Mouse (Mus musculus): Measurements from ENCODE around the gene Grn. TPM values are rescaled to one million over a fixed set of nuclear protein-coding genes. Genes with fewer than 3 reads are reported as not detected.

Grn gene
- polyA plus RNA-seq, 1 experiment from 2014 or later, result 109 TPM

DNA sequence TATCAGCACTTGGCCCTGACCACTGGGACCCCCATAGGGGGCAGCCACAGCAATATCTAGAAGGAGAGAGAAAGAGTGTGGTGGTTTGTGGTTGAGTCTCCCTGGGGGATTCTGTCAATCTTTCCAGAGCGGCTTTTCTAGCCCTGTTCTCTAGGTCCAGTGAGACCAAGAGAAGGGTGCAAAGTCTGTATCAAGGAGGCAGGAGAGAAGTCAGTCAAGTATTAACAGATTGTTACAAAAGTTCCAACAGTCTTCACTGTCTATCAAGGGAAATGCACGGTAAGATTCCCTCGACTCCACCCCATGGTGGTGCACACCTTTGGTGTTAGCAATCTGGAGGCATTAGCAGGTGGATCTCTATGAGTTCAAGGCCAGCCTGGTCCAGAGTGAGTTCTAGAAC is 31.6 kb downstream of the Grn start:
- peaks cover 16% of the 10 kb centered on the region for H3K4me1 ChIP-seq
- no peaks in the 10 kb centered on the region for H3K36me3 ChIP-seq
- WGBS, result 75% methylated on average over 3 of the region's 3 CpGs
- H3K27ac ChIP-seq, result no peak overlapping the region
- no peaks in the 10 kb centered on the region for H3K9me3 ChIP-seq
- H3K4me3 ChIP-seq, result no peak overlapping the region
- peaks cover 63% of the 10 kb centered on the region for H3K27me3 ChIP-seq (ENCODE audit: insufficient read depth, poor library complexity, severe bottlenecking)
- no peak for DNase-seq (ENCODE audit: low spot score)

DNA sequence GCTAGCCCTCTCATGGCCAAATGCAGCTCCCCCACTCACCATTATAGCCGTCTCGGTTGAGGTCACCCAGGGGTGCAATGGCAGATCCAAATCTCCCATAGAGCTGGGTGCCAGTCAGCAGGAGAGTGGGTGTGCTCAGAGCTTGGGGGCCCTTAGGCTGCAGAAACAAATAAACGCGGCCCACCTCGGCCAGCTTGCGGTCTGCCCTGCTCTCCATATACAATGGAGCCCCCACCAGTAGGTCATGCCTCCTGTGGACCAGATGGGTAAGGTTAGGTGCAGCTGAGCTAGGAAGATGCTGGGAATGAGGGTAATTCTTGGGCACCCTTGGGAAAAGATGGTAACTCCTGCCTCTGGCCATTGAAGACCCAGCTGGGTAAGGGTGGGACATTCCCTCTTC is 34.8 kb downstream of the Grn start:
- Histone ChIP-seq H3K27me3 (ENCODE audit: insufficient read depth, poor library complexity, severe bottlenecking) (peaks cover 42% of the 10 kb centered on the region), H3K9me3 (no peaks in the 10 kb centered on the region), H3K36me3 (no peaks in the 10 kb centered on the region), H3K4me3 (no peak overlapping the region), H3K4me1 (peaks cover 35% of the 10 kb centered on the region), H3K27ac (no peak overlapping the region)
- 88% methylated on average over 6 of the region's 6 CpGs for WGBS
- no peak for DNase-seq (ENCODE audit: low spot score)

DNA sequence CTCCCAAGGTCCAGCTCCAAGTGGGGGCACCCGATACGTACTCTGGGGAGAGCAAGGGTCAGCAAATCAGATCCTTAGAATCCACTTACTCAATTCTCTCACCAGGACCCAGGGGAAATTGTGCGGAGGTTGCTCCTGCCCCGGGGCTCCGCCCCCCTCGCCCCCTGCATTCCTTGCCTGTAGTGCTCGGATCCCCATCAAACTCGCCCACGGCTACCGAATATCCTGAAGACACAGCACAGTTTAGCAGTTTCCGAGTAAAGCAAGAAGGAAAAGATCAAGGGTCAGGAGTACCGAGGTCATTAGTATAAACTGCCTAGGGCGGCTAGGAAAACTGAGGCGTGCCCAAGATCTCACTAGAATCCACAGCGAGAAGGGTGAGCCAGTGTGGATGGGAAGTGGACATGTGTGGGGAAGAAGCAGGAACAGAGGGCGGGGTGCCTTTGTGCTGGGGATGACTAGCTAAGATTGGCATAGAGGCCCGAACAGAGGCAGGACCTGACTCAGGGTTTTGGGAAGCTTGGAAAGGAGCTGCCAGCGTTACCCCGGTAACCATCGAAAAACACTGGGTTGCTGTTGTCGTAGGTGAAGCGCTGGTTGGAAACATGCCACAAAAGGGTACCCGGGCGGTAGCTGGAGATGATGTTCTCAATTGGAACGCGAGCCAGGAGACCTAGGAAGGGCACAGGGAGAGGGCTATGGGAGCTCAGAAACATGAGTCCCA is 35.8 kb downstream of the Grn start:
- peak; percentile 80 for DNase-seq (ENCODE audit: low spot score)
- Histone ChIP-seq H3K9me3 (no peaks in the 10 kb centered on the region), H3K27me3 (ENCODE audit: insufficient read depth, poor library complexity, severe bottlenecking) (peaks cover 36% of the 10 kb centered on the region), H3K27ac (no peak overlapping the region), H3K4me1 (peaks cover 40% of the 10 kb centered on the region), H3K4me3 (peak overlapping the region; percentile 29), H3K36me3 (no peaks in the 10 kb centered on the region)
- 22% methylated on average over 26 of the region's 26 CpGs for WGBS

GRCm38 (mm10) chr11:102467041-102467631 is 37.0 kb downstream of the Grn start:
- H3K36me3 ChIP-seq, result no peaks in the 10 kb centered on the region
- H3K9me3 ChIP-seq, result no peaks in the 10 kb centered on the region
- H3K27ac ChIP-seq, result peak overlapping the region; percentile 84
- peaks cover 32% of the 10 kb centered on the region for H3K27me3 ChIP-seq (ENCODE audit: insufficient read depth, poor library complexity, severe bottlenecking)
- DNase-seq (ENCODE audit: low spot score), result peak; percentile 97
- whole genome bisulfite sequencing, result under 1% methylated on average over 37 of the region's 37 CpGs
- peaks cover 40% of the 10 kb centered on the region for H3K4me1 ChIP-seq
- H3K4me3 ChIP-seq, result peak overlapping the region; percentile 66

DNA sequence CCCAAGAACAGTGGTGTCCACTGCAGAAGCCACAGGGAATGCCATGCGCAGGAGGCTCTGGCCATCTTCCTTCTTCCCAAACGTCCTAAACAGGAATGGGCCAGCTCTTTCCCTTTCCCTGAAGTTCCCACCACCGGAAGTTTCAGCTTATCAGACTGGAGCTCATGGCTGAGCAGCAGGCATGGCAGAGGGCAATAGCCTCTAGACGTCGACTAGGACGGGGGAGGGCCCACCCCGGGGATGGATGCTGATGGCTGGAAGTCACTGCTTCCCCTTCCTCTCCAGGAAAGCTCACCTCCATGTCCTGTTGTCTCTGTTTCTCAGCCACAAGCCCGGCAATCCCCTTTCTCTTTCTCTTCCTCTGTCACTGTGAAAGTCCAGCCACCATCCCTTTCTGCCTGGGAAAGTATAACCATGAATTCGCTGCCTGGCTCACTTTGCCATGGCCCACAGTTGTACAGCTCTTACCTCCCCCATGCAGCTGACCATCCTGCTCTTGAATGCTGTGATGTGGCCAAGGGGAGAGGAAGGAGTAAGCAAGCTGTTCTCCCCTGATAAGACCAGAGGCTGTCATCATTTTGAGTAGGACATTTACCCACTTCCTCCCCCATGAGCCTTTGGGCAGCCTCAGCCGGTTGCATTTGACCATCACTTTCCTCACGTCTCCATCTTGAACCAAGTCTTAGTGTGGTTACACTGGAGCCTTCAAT is 39.7 kb downstream of the Grn start, which contains the start of gene Itga2b:
TSS of gene Itga2b (minus strand) at position 475 of the 710 bp plus-strand sequence.
- Histone ChIP-seq H3K9me3 (no peaks in the 10 kb centered on the region), H3K4me3 (peak within 1 kb of the TSS; percentile 25; the same call in 1 of the 2 replicates), H3K4me1 (peaks cover 40% of the 10 kb centered on the region), H3K27ac (peak within 1 kb of the TSS; percentile 65), H3K27me3 (ENCODE audit: insufficient read depth, poor library complexity, severe bottlenecking) (peaks cover 18% of the 10 kb centered on the region), H3K36me3 (peaks cover 9% of the 10 kb centered on the region)
- DNase-seq (ENCODE audit: low spot score), result peak; percentile 90
- 43% methylated on average over 11 of the region's 11 CpGs for WGBS

GRCm38 (mm10) chr11:102475027-102475426 is 44.9 kb downstream of the Grn start:
- no peak for DNase-seq (ENCODE audit: low spot score)
- 0 out of 2 replicates have a peak, but pooled peaks cover 2% of the 10 kb centered on the region for H3K27me3 ChIP-seq (ENCODE audit: insufficient read depth, poor library complexity, severe bottlenecking)
- no peak overlapping the region for H3K27ac ChIP-seq
- no peaks in the 10 kb centered on the region for H3K9me3 ChIP-seq
- H3K36me3 ChIP-seq, result peaks cover 43% of the 10 kb centered on the region
- H3K4me1 ChIP-seq, result peaks cover 4% of the 10 kb centered on the region; the same call in 1 of the 2 replicates
- H3K4me3 ChIP-seq, result no peak overlapping the region
- 81% methylated on average over 3 of the region's 3 CpGs for WGBS

GRCm38 (mm10) chr11:102478671-102479070 is 48.6 kb downstream of the Grn start:
- no peaks in the 10 kb centered on the region for H3K27me3 ChIP-seq (ENCODE audit: insufficient read depth, poor library complexity, severe bottlenecking)
- H3K27ac ChIP-seq, result no peak overlapping the region
- WGBS, result 88% methylated on average over 3 of the region's 3 CpGs
- H3K4me1 ChIP-seq, result no peaks in the 10 kb centered on the region
- peaks cover 72% of the 10 kb centered on the region for H3K36me3 ChIP-seq
- H3K4me3 ChIP-seq, result no peak overlapping the region
- no peaks in the 10 kb centered on the region for H3K9me3 ChIP-seq
- DNase-seq (ENCODE audit: low spot score), result no peak

- no peaks in the 10 kb centered on the region for H3K27me3 ChIP-seq (ENCODE audit: insufficient read depth, poor library complexity, severe bottlenecking)
- H3K27ac ChIP-seq, result no peak overlapping the region
- DNase-seq (ENCODE audit: low spot score), result peak; percentile 64
- H3K36me3 ChIP-seq, result peaks cover 73% of the 10 kb centered on the region
- no peak overlapping the region for H3K4me3 ChIP-seq
- WGBS, result 97% methylated on average over 23 of the region's 23 CpGs
- H3K9me3 ChIP-seq, result no peaks in the 10 kb centered on the region
- H3K4me1 ChIP-seq, result no peaks in the 10 kb centered on the region
Measured at GRCm38 (mm10) chr11:102479581-102479980, 49.5 kb downstream of the Grn start.

GRCm38 (mm10) chr11:102480111-102480510 is 50.0 kb downstream of the Grn start:
- WGBS, result 96% methylated on average over 15 of the region's 15 CpGs
- Histone ChIP-seq H3K36me3 (peaks cover 75% of the 10 kb centered on the region), H3K27ac (no peak overlapping the region), H3K27me3 (ENCODE audit: insufficient read depth, poor library complexity, severe bottlenecking) (no peaks in the 10 kb centered on the region), H3K4me1 (no peaks in the 10 kb centered on the region), H3K4me3 (no peak overlapping the region), H3K9me3 (no peaks in the 10 kb centered on the region)
- peak; percentile 73 for DNase-seq (ENCODE audit: low spot score)

DNA sequence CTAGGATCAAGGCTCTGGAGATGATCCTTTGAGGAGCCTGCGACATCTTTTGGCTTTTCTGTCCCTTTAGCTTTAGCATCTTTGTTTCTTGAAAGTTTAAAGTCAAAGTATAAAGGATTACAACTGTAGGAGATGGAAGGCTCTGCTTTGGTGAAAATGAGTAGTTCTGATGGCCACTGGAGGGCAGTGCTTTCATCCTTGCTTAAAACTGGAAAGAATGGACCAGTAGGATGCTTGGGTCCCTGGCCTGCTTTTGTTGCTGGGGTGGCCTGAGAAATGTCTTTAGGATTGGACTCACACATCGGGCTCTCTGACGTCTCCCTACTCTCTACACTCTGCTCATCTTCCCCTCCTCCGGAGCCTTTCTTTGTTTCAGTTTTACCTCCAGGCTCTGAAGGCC is 50.8 kb downstream of the Grn start:
- WGBS, result 89% methylated on average over 4 of the region's 4 CpGs
- Histone ChIP-seq H3K27ac (no peak overlapping the region), H3K27me3 (ENCODE audit: insufficient read depth, poor library complexity, severe bottlenecking) (no peaks in the 10 kb centered on the region), H3K4me1 (no peaks in the 10 kb centered on the region), H3K4me3 (no peak overlapping the region), H3K9me3 (no peaks in the 10 kb centered on the region), H3K36me3 (peaks cover 79% of the 10 kb centered on the region)
- peak; percentile 58 for DNase-seq (ENCODE audit: low spot score)

DNA sequence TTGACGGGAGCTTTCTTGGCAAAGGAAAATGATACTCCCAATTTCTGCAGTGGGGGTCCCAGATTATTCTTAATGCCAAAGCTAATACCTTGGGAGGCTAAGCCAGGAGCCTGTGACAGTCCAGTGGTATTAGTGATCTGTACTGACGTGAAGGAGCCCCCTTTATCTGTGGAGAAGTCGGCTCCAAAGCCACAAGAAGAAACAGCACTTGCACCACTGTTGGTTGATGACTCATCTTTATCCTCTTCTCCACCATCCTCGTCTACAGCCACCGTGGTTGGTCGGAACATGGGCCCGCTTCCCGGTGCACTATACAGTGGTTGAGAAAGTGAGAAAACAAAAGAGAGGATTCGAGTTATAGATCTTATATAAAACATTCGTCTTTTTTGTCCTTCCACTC is 51.7 kb downstream of the Grn start:
- Histone ChIP-seq H3K36me3 (peaks cover 87% of the 10 kb centered on the region), H3K27me3 (ENCODE audit: insufficient read depth, poor library complexity, severe bottlenecking) (no peaks in the 10 kb centered on the region), H3K9me3 (no peaks in the 10 kb centered on the region), H3K4me1 (no peaks in the 10 kb centered on the region), H3K27ac (no peak overlapping the region), H3K4me3 (no peak overlapping the region)
- WGBS, result 88% methylated on average over 10 of the region's 10 CpGs
- peak; percentile 52 for DNase-seq (ENCODE audit: low spot score)

Data from heart, embryonic 10.5 days (tissue).